Mouse (Mus musculus) thymus, adult 2 months (tissue): ENCODE data around the gene Srprb.

Source experiments
- CTCF ChIP-seq: fragments of 200-500 bp; IDR thresholded peaks from 2 replicates; pipeline ENCODE4 v1.5.1; 2012; ENCODE audit warnings: mild to moderate bottlenecking, control low read depth, low read length, moderate library complexity, borderline replicate concordance; ENCODE audit not compliant: control insufficient read depth, poor library complexity, insufficient read depth; ENCODE audit errors: extremely low read depth
- POLR2A ChIP-seq: fragments of 200-500 bp; IDR thresholded peaks from 2 replicates; pipeline ENCODE4 v1.6.1; 2012; ENCODE audit warnings: mild to moderate bottlenecking, low read length, control low read depth, moderate library complexity; ENCODE audit not compliant: control insufficient read depth, poor library complexity, insufficient read depth; ENCODE audit errors: extremely low read depth

DNA sequence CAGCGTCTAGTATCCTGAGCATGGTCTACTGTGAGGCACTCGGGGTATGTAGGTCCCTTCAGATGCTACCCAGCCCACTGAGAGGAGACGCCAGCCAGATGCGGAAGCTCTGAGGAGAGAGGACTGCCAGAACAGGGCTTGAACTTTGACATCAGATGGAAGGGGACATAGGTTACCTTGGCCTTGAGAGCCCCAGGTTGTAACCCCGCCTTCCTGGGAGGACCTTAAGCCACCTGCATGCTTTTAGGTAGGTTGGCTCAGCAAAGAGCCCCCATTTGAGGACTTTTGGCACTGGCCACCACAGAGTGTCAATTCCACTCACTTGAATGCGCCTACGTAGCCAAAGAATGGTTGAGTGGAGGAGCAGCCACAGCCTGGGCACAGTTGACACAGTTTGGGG is 22.8 kb upstream of the Srprb start:
- TF ChIP-seq POLR2A (no peak), CTCF (no peak)
